Mouse (Mus musculus): ENCODE measurements around the gene Tmem184b.

GRCm38 (mm10) chr15:79344627-79345026 is 58.7 kb downstream of the Tmem184b start:
- TF ChIP-seq GATA1 (IDR thresholded peaks at IDR 0.05; ENCODE audit: low read length) (no peak), TAL1 (IDR thresholded peaks at IDR 0.05; ENCODE audit: low read length) (no peak)
